Mouse (Mus musculus) bone marrow, adult 2 months (tissue): ENCODE measurements around the gene Pdlim3.

ENCODE experiments used
- CTCF ChIP-seq: fragments of 200-500 bp; IDR thresholded peaks from 2 replicates; pipeline ENCODE4 v1.5.1; 2011; ENCODE audit warnings: low read length, control low read depth; ENCODE audit not compliant: control insufficient read depth, insufficient read depth
- POLR2A ChIP-seq: fragments of 200-500 bp; IDR thresholded peaks from 2 replicates; pipeline ENCODE4 v1.6.1; 2011; ENCODE audit warnings: low read depth, mild to moderate bottlenecking, control low read depth, low read length, borderline replicate concordance; ENCODE audit not compliant: control insufficient read depth

- TF ChIP-seq CTCF = no peak
- TF ChIP-seq POLR2A = no peak
Observed at GRCm38 (mm10) chr8:45950622-45951021, 65.4 kb downstream of the Pdlim3 start.
